Mouse (Mus musculus) thymus, adult 2 months (tissue): ENCODE measurements around the gene Hist1h3b.

Source experiments
- CTCF ChIP-seq: fragments of 200-500 bp; IDR thresholded peaks from 2 replicates; pipeline ENCODE4 v1.5.1; 2012; ENCODE audit warnings: mild to moderate bottlenecking, control low read depth, low read length, moderate library complexity, borderline replicate concordance; ENCODE audit not compliant: control insufficient read depth, poor library complexity, insufficient read depth; ENCODE audit errors: extremely low read depth
- POLR2A ChIP-seq: fragments of 200-500 bp; IDR thresholded peaks from 2 replicates; pipeline ENCODE4 v1.6.1; 2012; ENCODE audit warnings: mild to moderate bottlenecking, low read length, control low read depth, moderate library complexity; ENCODE audit not compliant: control insufficient read depth, poor library complexity, insufficient read depth; ENCODE audit errors: extremely low read depth

DNA sequence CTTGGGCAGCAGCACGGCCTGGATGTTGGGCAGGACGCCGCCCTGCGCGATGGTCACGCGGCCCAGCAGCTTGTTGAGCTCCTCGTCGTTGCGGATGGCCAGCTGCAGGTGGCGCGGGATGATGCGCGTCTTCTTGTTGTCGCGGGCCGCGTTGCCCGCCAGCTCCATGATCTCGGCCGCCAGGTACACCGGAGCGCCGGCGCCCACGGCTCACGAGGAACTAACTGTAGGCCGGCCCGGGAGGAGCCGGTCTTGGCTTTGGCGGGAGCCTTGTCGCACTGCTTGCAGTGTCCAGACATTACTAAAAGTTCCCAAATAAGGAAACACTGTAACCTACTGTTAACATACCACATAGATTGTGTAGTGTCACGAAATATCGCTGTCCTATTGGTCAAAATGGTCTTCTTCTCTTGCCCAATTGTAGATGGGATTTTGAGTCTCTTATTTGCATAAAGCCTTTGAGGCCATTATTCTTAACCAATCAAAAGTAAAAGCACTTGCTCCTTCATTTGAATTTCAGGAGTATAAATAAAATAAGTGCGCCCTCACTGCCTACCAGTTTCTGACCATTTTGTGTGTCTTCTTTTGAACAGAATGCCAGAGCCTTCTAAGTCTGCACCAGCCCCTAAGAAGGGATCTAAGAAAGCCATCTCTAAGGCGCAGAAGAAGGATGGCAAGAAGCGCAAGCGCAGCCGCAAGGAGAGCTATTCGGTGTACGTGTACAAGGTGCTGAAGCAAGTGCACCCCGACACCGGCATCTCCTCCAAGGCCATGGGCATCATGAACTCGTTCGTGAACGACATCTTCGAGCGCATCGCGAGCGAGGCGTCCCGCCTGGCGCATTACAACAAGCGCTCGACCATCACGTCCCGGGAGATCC is 5.6 kb upstream of the Hist1h3b start, which contains the start of gene Hist1h2bb:
- TF ChIP-seq CTCF (peak; percentile 64; the same call in 1 of the 2 replicates), POLR2A (peak; percentile 45; the same call in 1 of the 2 replicates)
